Mouse (Mus musculus) kidney, adult 2 months (tissue): Measurements from ENCODE around the gene Nrm. TPM values are rescaled to one million over a fixed set of nuclear protein-coding genes. Genes with fewer than 3 reads are reported as not detected.

ENCODE experiments used
- DNase-seq: peaks from one replicate; pipeline ENCODE4 v3.0.0; 2021
- H3K27ac ChIP-seq: fragments of 200-500 bp; 2 replicates; pipeline ENCODE4 v1.5.1; 2012; ENCODE audit warnings: low read depth, low read length, control low read depth, inconsistent platforms; ENCODE audit not compliant: insufficient read depth
- H3K27me3 ChIP-seq: fragments of 200-500 bp; replicated peaks from 2 replicates; pipeline ENCODE4 v1.6.1; 2012; ENCODE audit warnings: mild to moderate bottlenecking, moderate library complexity, low read length, inconsistent platforms; ENCODE audit not compliant: control insufficient read depth, insufficient read depth
- H3K36me3 ChIP-seq: fragments of 200-500 bp; 2 replicates; pipeline ENCODE4 v1.6.1; 2012; ENCODE audit warnings: mild to moderate bottlenecking, moderate library complexity, low read length, inconsistent platforms; ENCODE audit not compliant: control insufficient read depth, insufficient read depth
- H3K4me1 ChIP-seq: fragments of 200-500 bp; 2 replicates; pipeline ENCODE4 v1.6.1; 2011; ENCODE audit warnings: low read length; ENCODE audit not compliant: control insufficient read depth, insufficient read depth
- H3K4me3 ChIP-seq: fragments of 200-500 bp; 2 replicates; pipeline ENCODE4 v1.5.1; 2011; ENCODE audit warnings: mild to moderate bottlenecking, low read depth, low read length, control low read depth; ENCODE audit not compliant: insufficient read depth
- CTCF ChIP-seq: fragments of 200-500 bp; conservative IDR thresholded peaks from 2 replicates; pipeline ENCODE4 v1.5.1; 2011; ENCODE audit warnings: low read depth, mild to moderate bottlenecking, control low read depth, low read length, moderate library complexity, mixed read lengths; ENCODE audit not compliant: insufficient read depth, insufficient read length
- POLR2A ChIP-seq: fragments of 200-500 bp; IDR thresholded peaks from one replicate; pipeline ENCODE4 v1.6.1; 2011; ENCODE audit warnings: low read depth, low read length, control low read depth
- WGBS: fragments of 180-500 bp; shearing (Covaris S2); methylation state at CpG from one replicate; pipeline ENCODE4 v1.1.7; 2018; 5-methylcytosine and 5-hydroxymethylcytosine counted together
- polyA plus RNA-seq: library from polyadenylated mRNA; depleted of rRNA; stranded (reverse); fragments of >200 nt; gene quantifications from 2 replicates; pipeline ENCODE4 v1.2.3, GENCODE M21; 2012

Gene Nrm
- polyA plus RNA-seq, 1 experiment = 6.3 TPM

DNA sequence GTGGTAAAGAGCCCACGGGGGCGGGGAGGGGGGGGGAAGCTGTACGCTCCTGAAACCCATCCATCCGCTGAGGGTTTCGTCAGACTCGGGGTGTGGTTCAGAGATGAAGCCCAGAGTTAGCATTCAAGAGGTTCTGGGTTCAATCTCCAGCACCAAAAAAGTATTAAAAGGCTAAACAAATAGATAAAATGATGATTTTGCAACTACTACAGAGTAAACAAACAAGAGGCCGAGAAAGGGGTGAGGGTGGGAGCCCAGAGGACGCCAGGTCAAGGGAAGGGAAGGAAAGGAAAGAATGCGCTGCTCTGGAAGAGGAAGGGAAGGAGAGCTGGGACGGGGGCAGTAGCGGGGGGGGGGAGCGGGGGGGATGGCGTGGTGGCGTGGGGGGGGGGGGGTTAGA is 44.4 kb upstream of the Nrm start:
- 0 out of 2 replicates have a peak overlapping the region, but pooled peaks have one; percentile 19 for H3K27ac ChIP-seq
- no peaks in the 10 kb centered on the region for H3K27me3 ChIP-seq
- H3K4me3 ChIP-seq = no peak overlapping the region
- H3K36me3 ChIP-seq = no peaks in the 10 kb centered on the region
- peaks cover 52% of the 10 kb centered on the region for H3K4me1 ChIP-seq
- 60% methylated on average over 8 of the region's 14 CpGs for WGBS
- DNase-seq = peak; percentile 68
- TF ChIP-seq POLR2A = no peak
- TF ChIP-seq CTCF = no peak

DNA sequence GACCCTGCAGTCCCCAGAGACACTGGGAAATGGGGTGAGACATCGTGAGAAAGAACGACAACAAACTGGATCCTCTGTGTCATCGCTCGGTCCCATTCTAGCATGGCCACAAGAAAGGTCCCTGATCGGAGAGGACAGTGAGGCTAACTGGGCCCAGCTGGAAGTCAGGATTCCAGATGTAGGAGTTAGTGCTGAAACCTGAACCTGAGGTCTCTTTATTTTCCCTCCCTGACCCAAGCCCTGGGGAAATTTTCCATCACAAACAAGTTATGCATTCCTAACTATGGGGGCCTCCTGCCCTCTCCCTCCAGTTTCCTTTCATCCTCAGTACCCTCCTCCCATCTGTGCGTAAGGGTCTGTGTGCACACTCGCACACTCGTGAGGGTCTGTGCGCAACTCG is 43.9 kb upstream of the Nrm start:
- Histone ChIP-seq H3K36me3 (no peaks in the 10 kb centered on the region), H3K27ac (peak overlapping the region; percentile 79), H3K4me1 (peaks cover 51% of the 10 kb centered on the region), H3K27me3 (no peaks in the 10 kb centered on the region), H3K4me3 (no peak overlapping the region)
- 57% methylated on average over 10 of the region's 10 CpGs for WGBS
- TF ChIP-seq CTCF (no peak), POLR2A (no peak)
- peak; percentile 54 for DNase-seq

DNA sequence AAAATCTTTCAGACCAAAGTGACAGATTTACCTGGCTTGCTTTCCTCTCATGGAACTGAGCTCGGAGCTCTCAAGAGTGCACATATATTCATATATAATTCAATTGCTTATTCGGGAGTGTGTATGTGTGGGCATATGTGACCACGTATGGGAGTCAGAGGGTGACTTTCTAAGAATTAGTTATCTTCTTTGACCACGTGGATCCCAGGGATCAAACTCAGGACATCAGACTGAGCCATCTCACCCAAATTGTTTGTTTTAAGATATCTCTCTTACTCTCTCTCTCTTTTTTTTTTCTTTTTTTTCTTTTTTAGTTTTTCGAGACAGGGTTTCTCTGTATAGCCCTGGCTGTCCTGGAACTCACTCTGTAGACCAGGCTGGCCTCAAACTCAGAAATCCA is 41.0 kb upstream of the Nrm start:
- Histone ChIP-seq H3K4me1 (peaks cover 27% of the 10 kb centered on the region; the same call in 1 of the 2 replicates), H3K27ac (peak overlapping the region; percentile 96; the same call in 1 of the 2 replicates), H3K36me3 (no peaks in the 10 kb centered on the region), H3K27me3 (no peaks in the 10 kb centered on the region), H3K4me3 (no peak overlapping the region)
- no peak for DNase-seq
- 90% methylated on average over 5 of the region's 5 CpGs for whole genome bisulfite sequencing
- TF ChIP-seq POLR2A (no peak), CTCF (no peak)

DNA sequence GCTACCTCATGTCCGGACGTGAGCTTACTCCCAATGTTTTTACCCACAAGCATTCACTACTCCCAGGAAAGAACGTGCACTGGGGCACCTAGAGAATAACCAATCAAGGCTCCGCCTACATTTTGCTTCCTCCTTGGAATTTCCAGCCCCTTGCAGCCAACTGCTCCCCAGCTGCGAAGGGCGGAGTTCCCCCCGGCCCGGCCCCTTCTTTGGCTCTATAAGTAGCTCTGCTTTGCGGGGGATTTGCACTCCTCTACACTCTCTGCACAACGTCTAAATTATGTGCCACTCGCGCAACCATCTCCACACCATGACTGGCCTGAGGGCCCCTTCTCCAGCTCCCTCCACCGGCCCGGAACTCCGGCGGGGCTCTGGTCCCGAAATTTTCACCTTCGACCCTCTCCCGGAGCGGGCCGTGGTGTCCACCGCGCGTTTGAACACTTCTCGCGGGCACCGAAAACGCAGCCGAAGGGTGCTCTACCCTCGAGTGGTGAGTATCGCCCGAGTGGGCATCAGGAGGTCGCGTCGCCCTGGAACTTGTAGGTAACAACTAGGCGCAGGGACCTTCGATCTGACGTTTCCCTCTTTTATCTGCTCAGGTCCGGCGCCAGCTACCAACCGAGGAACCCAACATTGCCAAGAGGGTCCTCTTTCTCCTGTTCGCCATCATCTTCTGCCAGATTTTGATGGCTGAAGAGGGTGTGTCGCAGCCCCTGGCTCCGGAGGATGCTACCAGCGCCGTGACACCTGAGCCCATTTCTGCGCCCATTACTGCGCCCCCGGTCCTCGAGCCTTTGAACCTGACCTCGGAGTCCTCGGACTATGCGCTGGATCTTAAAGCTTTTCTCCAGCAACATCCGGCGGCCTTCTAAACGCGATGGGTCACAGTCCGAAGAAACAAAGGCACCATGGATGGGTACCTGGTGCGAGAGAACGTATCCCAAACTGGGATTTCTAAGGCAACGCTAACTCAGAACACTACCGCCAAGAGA is 39.4 kb upstream of the Nrm start, which contains the start of gene Ier3:
Ier3 (plus strand) TSS at position 246 of the 992 bp plus-strand sequence.
- Histone ChIP-seq H3K27ac (peak within 1 kb of the TSS; percentile 96), H3K4me3 (peak within 1 kb of the TSS; percentile 95), H3K36me3 (no peaks in the 10 kb centered on the region), H3K27me3 (no peaks in the 10 kb centered on the region), H3K4me1 (peaks cover 18% of the 10 kb centered on the region; the same call in 1 of the 2 replicates)
- under 1% methylated on average over 62 of the region's 62 CpGs for WGBS
- DNase-seq = peak; percentile 97
- no peak for TF ChIP-seq CTCF
- TF ChIP-seq POLR2A = peak; percentile 95

DNA sequence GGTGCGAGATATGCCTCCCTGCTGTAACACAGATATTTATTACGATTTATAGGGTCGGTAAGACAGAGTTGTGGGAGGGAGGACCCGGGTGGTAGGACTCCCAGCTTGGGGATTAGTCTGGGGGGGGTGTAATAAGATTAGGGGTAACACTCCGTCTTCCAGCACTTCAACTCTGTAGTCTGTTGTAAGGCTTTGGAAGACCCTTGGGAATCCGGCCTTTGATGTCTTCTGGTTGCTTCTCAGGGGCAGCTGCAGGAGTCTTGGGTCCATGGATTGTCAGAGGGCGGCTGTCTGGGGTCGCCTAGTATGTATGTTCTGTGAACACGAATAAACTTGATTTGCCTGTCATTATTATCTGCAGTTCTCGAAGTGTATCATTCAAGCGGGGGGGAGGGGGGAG is 38.6 kb upstream of the Nrm start:
- Histone ChIP-seq H3K4me1 (peaks cover 13% of the 10 kb centered on the region; the same call in 1 of the 2 replicates), H3K36me3 (no peaks in the 10 kb centered on the region), H3K27ac (peak overlapping the region; percentile 94), H3K27me3 (no peaks in the 10 kb centered on the region), H3K4me3 (peak overlapping the region; percentile 95)
- TF ChIP-seq POLR2A = no peak
- no peak for TF ChIP-seq CTCF
- no peak for DNase-seq
- 6% methylated on average over 11 of the region's 11 CpGs for WGBS

DNA sequence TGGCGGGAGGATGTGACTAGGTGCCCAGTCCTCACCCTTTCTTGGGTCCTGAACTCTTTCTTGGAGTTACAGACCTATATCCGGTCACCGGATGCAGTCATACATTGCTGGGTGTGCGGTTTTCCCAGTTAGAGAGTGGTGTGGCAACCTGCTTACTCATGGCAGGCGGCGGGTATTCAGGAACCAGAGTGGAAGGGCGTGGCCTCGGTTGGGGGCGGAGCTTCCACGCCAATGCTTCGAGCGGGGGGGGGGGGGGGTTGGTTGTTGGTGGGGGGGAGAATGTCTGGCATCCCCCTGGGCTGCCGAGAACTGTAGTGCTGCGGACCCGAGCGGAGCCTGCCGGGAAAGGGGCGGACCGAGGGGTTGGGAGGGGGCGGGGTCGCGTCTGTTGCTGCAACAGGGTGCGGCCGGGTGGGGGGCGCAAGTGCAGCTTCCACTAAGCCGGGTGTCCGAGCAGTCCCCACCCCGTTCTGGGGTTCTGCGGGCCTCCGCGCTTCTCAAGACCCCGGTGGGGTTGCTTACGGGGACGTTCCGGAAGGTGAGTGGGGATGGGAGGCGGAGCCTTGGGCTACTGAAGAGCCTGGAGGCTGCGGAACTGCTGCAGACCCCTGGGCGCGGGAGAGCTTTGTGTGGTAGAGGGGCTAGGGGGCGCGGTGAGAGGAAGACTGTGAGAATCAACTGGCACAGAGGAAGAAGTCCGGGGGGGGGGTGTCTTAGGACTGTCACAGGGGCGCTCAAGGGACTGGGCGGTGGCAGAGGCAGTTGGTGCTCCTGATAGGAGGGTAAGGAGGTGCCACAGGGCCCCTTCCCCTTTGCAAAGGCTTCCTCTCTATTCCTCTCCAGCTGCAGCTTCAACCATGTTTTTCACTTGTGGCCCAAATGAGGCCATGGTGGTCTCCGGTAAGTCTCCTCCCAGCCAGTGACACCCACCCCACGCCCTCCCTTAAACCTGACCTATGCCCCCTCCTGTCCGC is 37.9 kb upstream of the Nrm start, which contains the start of gene Flot1:
Flot1 (plus strand) TSS at position 267 of the 974 bp plus-strand sequence.
- Histone ChIP-seq H3K4me3 (peak within 1 kb of the TSS; percentile 95), H3K27ac (peak within 1 kb of the TSS; percentile 94), H3K27me3 (no peaks in the 10 kb centered on the region), H3K36me3 (no peaks in the 10 kb centered on the region), H3K4me1 (peaks cover 11% of the 10 kb centered on the region; the same call in 1 of the 2 replicates)
- peak; percentile 93 for DNase-seq
- 1% methylated on average over 47 of the region's 47 CpGs for WGBS
- TF ChIP-seq POLR2A (peak; percentile 16), CTCF (no peak)
